Mouse (Mus musculus): ENCODE data around the gene Gm10959. TPM values are rescaled to one million over a fixed set of nuclear protein-coding genes. Genes with fewer than 3 reads are reported as not detected.
A peak's percentile ranks its signal among the peaks of the same experiment; 100 is the strongest.
"Not testable (repeated sequence)": the region's sequence is repeated elsewhere in the genome, so short reads cannot be mapped to it uniquely, and the experiment has no call there.

Gene Gm10959
- not detected in 2 replicates for polyA plus RNA-seq (2012; ENCODE audit: insufficient read depth, low replicate concordance)

DNA sequence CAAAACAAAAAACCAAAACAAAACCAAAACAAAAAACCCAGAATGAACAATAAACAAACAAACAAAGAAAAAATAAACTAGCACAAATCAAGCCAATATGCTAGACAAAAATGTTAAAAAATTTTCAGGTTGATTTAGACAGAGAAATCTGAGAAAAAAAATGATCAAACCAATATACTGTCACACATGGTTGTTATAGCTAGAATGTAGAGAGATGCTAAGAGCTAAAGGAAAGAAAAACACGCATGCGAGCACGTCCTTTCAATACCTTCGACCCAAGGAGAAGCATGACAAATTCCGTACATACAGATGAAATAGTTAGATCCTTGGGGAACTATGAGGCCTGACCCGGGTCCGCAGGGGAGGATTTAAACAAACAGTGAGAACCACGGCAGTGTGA is at the start of gene Gm10959:
TSS of gene Gm10959 (minus strand) at position 101 of the 400 bp plus-strand sequence.
- no peak within 1 kb of the TSS for H3K4me3 ChIP-seq (replicated peaks)
- peaks cover 43% of the 10 kb centered on the region for H3K4me1 ChIP-seq
- H3K9me3 ChIP-seq, result no peaks in the 10 kb centered on the region
- no peaks in the 10 kb centered on the region for H3K36me3 ChIP-seq (replicated peaks; ENCODE audit: low read length)
- no peaks in the 10 kb centered on the region for H3K27me3 ChIP-seq (replicated peaks)
- TF ChIP-seq GATA1 (IDR thresholded peaks at IDR 0.05; ENCODE audit: borderline replicate concordance, low read length), result no peak
- TF ChIP-seq FLI1 (IDR thresholded peaks at IDR 0.05; ENCODE audit: low read length), result no peak

DNA sequence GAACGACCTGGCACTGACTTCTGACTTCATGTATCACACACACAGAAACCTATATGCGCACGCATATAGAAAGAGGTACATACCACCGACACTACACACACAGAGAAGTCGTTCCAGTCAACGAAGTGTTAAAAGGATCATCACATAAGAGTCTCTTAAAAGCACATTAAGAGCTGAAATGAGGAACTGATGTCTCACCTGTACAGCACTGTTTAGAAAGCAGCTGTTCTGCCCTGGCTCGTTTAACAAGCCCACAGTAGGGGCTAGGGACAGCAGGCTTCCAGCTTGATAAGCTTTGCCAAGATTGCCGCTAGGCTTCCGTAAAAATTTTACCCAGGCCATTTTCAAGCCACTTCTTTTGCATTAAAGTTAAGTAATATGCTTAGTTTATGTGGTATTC is 49.2 kb upstream of the Gm10959 start:
- Histone ChIP-seq H3K36me3 (replicated peaks; ENCODE audit: low read length) (peaks cover 3% of the 10 kb centered on the region), H3K27me3 (replicated peaks) (no peaks in the 10 kb centered on the region), H3K9me3 (no peaks in the 10 kb centered on the region), H3K4me1 (no peaks in the 10 kb centered on the region), H3K4me3 (replicated peaks) (no peak overlapping the region)
- TF ChIP-seq FLI1 (IDR thresholded peaks at IDR 0.05; ENCODE audit: low read length) (no peak), GATA1 (IDR thresholded peaks at IDR 0.05; ENCODE audit: borderline replicate concordance, low read length) (no peak)

DNA sequence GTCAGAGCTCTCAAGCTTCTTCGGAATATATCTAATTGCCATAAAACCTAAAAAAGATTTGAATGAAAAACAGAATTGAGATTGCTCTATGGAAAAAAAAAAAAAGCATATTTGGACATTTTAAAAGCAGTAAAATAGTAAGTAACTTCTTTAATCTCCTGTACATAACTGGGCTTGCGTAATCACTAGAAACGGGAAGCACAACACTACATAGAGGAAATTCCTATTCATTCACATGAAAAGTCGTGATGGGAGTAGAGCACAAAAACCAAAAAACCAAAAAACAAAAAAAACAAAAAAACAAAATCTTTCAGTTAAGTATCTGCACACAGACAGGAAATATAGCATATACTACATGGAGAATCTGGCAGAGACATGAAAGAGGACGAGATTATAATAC is 45.1 kb upstream of the Gm10959 start:
- Histone ChIP-seq H3K4me3 (replicated peaks) (no peak overlapping the region), H3K4me1 (no peaks in the 10 kb centered on the region)
- TF ChIP-seq FLI1 (IDR thresholded peaks at IDR 0.05; ENCODE audit: low read length) (no peak), GATA1 (IDR thresholded peaks at IDR 0.05; ENCODE audit: borderline replicate concordance, low read length) (no peak)

DNA sequence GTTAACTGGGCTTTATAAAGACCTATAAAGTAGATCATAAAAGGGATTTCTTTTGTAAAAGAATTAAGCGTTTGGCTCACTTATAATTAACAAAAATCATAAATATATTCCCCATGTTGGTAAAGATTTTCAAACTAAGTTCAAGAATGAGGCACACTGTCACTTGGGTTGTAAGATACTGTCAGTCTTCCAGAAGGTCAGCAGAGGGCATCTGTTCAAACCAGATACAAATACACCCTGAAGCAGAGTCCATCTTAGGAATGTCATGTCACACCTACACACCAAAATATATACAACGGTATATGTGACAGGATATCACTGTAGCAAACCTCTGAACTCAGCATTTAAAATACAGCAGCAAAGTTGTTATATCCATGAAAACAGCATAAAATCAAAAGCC is 31.0 kb upstream of the Gm10959 start:
- H3K27me3 ChIP-seq (replicated peaks), result no peaks in the 10 kb centered on the region
- H3K36me3 ChIP-seq (replicated peaks; ENCODE audit: low read length), result peaks cover 10% of the 10 kb centered on the region
- H3K4me3 ChIP-seq (replicated peaks), result no peak overlapping the region
- H3K4me1 ChIP-seq, result no peaks in the 10 kb centered on the region
- no peak for TF ChIP-seq FLI1 (IDR thresholded peaks at IDR 0.05; ENCODE audit: low read length)
- no peak for TF ChIP-seq GATA1 (IDR thresholded peaks at IDR 0.05; ENCODE audit: borderline replicate concordance, low read length)
- H3K9me3 ChIP-seq, result no peaks in the 10 kb centered on the region

More for the DNA sequence above, 45.1 kb upstream of the Gm10959 start:
- H3K36me3 ChIP-seq (replicated peaks; ENCODE audit: low read length), result peaks cover 3% of the 10 kb centered on the region
- H3K9me3 ChIP-seq, result no peaks in the 10 kb centered on the region
- H3K27me3 ChIP-seq (replicated peaks), result no peaks in the 10 kb centered on the region

DNA sequence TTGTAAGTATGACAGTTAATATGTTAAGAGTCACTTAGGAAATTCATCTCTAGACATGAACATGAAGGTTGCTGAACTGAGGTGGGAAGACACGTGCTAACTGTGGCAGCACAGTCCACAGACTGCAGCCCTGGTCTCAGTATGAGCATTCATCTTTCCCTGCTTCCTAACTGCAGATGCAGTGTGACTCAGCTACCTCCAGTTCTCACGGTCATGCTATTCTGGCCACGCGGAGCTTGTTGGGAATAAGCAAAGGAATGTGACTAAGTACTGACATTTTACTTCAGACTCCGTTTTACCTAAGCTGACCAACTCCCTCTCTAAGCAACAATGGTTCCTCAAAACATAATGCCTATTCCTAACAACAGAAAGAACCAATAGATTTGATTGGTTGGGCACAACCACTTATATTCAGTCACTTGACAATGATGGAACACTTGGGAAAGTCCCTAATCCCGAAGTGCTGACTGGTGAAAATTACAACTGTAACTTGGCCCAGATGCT is 24.3 kb upstream of the Gm10959 start:
- Histone ChIP-seq H3K9me3 (no peaks in the 10 kb centered on the region), H3K4me3 (replicated peaks) (peak overlapping the region; percentile 39), H3K27me3 (replicated peaks) (no peaks in the 10 kb centered on the region), H3K4me1 (peaks cover 5% of the 10 kb centered on the region), H3K36me3 (replicated peaks; ENCODE audit: low read length) (no peaks in the 10 kb centered on the region)
- no peak for TF ChIP-seq GATA1 (IDR thresholded peaks at IDR 0.05; ENCODE audit: borderline replicate concordance, low read length)
- no peak for TF ChIP-seq FLI1 (IDR thresholded peaks at IDR 0.05; ENCODE audit: low read length)

DNA sequence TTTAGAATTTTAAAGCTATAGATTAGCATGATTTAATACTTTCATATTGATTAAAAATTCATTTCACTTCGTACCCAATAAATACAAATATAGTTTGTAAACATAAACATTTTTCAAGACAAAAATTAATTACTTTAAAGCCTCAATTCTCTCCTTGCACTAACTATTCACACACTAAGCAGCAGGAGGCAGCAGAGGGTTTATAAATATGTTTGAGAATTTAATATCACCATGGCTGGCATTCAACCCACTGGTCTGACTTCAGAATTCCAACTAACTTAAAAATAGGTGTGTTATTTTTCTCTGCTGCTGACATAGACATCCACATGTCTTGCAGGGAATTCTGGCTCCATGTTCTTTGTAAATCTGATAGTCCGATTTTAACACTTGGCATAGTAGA is 20.1 kb upstream of the Gm10959 start:
- Histone ChIP-seq H3K27me3 (replicated peaks) (no peaks in the 10 kb centered on the region), H3K4me3 (replicated peaks) (no peak overlapping the region), H3K36me3 (replicated peaks; ENCODE audit: low read length) (peaks cover 2% of the 10 kb centered on the region), H3K9me3 (no peaks in the 10 kb centered on the region), H3K4me1 (peaks cover 13% of the 10 kb centered on the region)
- no peak for TF ChIP-seq GATA1 (IDR thresholded peaks at IDR 0.05; ENCODE audit: borderline replicate concordance, low read length)
- TF ChIP-seq FLI1 (IDR thresholded peaks at IDR 0.05; ENCODE audit: low read length), result no peak

DNA sequence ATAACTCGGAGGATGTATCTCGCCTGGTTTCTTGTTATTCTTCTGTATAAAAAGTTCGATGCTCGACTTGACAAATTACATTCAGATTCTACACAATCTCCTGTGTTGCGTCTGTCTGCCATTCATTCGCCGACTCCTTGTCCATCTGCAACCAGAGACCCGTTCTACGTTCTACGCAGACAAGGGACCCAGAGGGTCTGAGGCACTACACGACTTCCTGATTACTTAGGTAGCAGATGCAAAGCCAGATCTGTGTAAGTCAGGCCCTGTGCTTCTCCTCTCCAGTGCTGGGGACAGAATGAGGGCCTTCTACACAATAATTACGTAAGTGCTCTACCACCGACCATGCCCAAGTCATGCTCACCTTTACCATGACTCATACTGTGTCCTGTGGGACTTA is 18.0 kb upstream of the Gm10959 start:
- H3K4me1 ChIP-seq, result peaks cover 14% of the 10 kb centered on the region
- not testable (repeated sequence) for H3K9me3 ChIP-seq; H3K4me3 ChIP-seq (replicated peaks); H3K27me3 ChIP-seq (replicated peaks); H3K36me3 ChIP-seq (replicated peaks; ENCODE audit: low read length)

DNA sequence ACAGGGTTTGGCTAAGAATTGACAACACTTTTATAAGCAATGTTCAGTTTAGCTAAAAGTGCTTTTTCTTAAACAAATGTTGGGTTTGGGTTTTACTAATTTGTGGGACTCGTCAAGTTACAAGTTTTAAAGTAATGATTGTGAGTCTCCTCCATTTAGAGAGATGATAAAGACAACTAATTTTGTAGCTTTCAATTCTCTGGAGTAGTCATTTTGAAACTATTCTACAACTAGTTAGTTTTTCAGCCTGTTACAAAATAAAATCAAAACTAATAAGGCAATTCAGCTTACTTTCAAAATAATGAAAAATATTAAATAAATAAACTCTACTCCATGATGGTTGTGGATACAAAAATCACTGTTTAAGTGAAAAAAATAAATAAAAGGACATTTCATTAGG is 13.3 kb upstream of the Gm10959 start:
- no peak overlapping the region for H3K4me3 ChIP-seq (replicated peaks)
- no peaks in the 10 kb centered on the region for H3K9me3 ChIP-seq
- H3K27me3 ChIP-seq (replicated peaks), result no peaks in the 10 kb centered on the region
- no peak for TF ChIP-seq GATA1 (IDR thresholded peaks at IDR 0.05; ENCODE audit: borderline replicate concordance, low read length)
- no peak for TF ChIP-seq FLI1 (IDR thresholded peaks at IDR 0.05; ENCODE audit: low read length)
- H3K36me3 ChIP-seq (replicated peaks; ENCODE audit: low read length), result peaks cover 5% of the 10 kb centered on the region
- peaks cover 14% of the 10 kb centered on the region for H3K4me1 ChIP-seq

DNA sequence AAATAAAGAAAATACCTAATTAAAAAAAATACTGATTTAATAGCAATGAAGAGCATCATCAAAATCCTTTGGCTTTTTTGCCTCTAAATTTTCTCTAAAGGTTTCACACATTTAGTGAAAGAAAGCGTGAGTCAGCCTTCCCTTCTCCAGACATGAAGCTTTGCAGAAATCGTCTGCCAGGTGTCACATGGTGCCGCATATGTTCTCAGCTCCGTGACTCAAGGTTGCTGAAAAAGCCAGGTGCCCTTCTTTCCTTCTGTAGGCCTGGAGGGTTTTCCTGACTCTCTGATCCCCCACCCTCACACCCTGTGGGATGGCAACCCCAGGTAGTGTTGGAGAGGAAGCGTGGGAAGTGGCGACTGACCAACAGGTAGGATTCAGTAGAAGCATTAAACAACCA is 10.6 kb upstream of the Gm10959 start:
- Histone ChIP-seq H3K9me3 (no peaks in the 10 kb centered on the region), H3K4me1 (peaks cover 19% of the 10 kb centered on the region), H3K27me3 (replicated peaks) (no peaks in the 10 kb centered on the region), H3K4me3 (replicated peaks) (no peak overlapping the region), H3K36me3 (replicated peaks; ENCODE audit: low read length) (peaks cover 17% of the 10 kb centered on the region)
- TF ChIP-seq FLI1 (IDR thresholded peaks at IDR 0.05; ENCODE audit: low read length) (no peak), GATA1 (IDR thresholded peaks at IDR 0.05; ENCODE audit: borderline replicate concordance, low read length) (no peak)

DNA sequence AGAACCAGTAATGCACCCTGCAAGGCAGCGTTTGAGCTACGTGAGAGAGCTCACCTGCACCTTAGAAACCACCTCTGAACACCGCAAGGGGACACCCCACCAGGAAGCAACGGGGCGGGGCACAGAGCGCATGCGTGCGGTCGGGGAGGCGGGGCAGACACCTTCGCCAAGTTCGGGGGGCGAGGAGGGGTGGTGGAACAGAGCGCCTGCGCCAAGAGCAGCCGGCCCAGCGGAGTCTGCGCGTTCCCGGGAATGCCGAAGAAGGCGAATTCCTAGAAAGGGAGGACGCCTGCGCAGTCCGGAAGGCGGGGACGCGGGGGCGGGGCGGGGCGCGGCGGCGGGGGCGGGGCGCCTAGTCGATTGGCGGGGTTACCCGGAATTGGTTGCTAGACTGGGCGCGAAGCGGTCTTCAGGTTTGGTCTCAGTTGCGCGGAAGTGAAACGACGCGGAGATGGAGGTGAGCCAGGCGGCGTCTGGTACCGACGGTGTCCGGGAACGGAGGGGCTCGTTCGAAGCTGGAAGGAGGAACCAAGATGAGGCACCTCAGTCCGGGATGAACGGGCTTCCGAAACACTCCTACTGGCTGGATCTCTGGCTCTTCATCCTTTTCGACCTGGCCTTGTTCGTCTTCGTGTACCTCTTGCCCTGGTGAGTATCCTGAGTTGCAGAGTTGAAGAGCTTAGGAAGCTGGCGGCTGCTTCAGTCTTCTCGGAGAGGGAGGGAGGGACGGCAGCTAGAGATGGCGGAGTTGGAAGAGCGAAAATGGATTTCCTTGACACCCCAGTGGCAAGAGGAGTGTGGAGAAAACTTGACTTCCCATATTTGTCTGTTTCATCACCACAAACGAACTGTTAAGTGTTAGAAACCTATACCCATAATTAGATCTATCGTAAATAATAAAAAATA is 5.1 kb upstream of the Gm10959 start, which contains the start of gene 1810037I17Rik:
TSS of gene 1810037I17Rik (plus strand) at position 195 of the 906 bp plus-strand sequence.
- Histone ChIP-seq H3K4me3 (replicated peaks) (peak within 1 kb of the TSS; percentile 94), H3K27me3 (replicated peaks) (no peaks in the 10 kb centered on the region), H3K36me3 (replicated peaks; ENCODE audit: low read length) (peaks cover 17% of the 10 kb centered on the region), H3K9me3 (no peaks in the 10 kb centered on the region), H3K4me1 (peaks cover 40% of the 10 kb centered on the region)
- TF ChIP-seq FLI1 (IDR thresholded peaks at IDR 0.05; ENCODE audit: low read length) (no peak), GATA1 (IDR thresholded peaks at IDR 0.05; ENCODE audit: borderline replicate concordance, low read length) (no peak)
